8 mouse cellular contexts compared by ENCODE assay signal in genomic region chr19:38930788-38931565, GRCm38 (mm10). TPM values are rescaled to one million over a fixed set of nuclear protein-coding genes. Genes with fewer than 3 reads are reported as not detected.
A peak's percentile ranks its signal among the peaks of the same experiment; 100 is the strongest.
DNase-seq lines count a peak whose midpoint lies in the region; ATAC-seq and TF ChIP-seq lines count a peak whose summit lies in the region.

Gene Hells, plus strand, starts transcription at chr19:38930915.

- no peaks in the 10 kb centered on the region for H3K9me3 ChIP-seq in ES-E14 (ENCODE audit: control insufficient read depth, insufficient read depth, low read depth, low read length)
- no peaks in the 10 kb centered on the region for H3K9me3 ChIP-seq in forebrain, embryonic 14.5 days (replicated peaks; ENCODE audit: control insufficient read depth, low read length)
- H3K9me3 ChIP-seq in neural tube, embryonic 14.5 days (ENCODE audit: control insufficient read depth, low read length) = no peaks in the 10 kb centered on the region

- H3K27ac ChIP-seq in ES-E14 (ENCODE audit: insufficient read depth, low read depth, low read length, poor library complexity, severe bottlenecking) = peak within 1 kb of the TSS; percentile 88
- peak within 1 kb of the TSS; percentile 46; the same call in 1 of the 2 replicates for H3K27ac ChIP-seq in forebrain, embryonic 14.5 days (ENCODE audit: low read depth, low read length)
- peak within 1 kb of the TSS; percentile 34; the same call in 1 of the 2 replicates for H3K27ac ChIP-seq in neural tube, embryonic 14.5 days (ENCODE audit: low read depth, low read length)
- peak within 1 kb of the TSS; percentile 68 for H3K27ac ChIP-seq in testis, adult 2 months (ENCODE audit: control insufficient read depth, insufficient read depth, low read depth, low read length)

- intact Hi-C loops in heart, postnatal 25 days (cut with DNase I) = no loop called here

- ATAC-seq in forebrain, embryonic 14.5 days = peak; percentile 95
- peak; percentile 94 for ATAC-seq in neural tube, embryonic 14.5 days (ENCODE audit: low read depth)

- H3K9ac ChIP-seq in ES-E14 (ENCODE audit: insufficient read depth, low read depth, low read length, poor library complexity, severe bottlenecking) = peak within 1 kb of the TSS; percentile 99
- H3K9ac ChIP-seq in forebrain, embryonic 14.5 days (ENCODE audit: low read length) = peak within 1 kb of the TSS; percentile 91
- H3K9ac ChIP-seq in neural tube, embryonic 14.5 days (replicated peaks; ENCODE audit: low read depth, low read length) = peak within 1 kb of the TSS; percentile 80

- in situ Hi-C loops in ES-E14 (cut with MboI; ENCODE audit: low sequenced_read_pairs in 2 of 2, unreplicated experiment in 2 of 2) = no loop called here

- TF ChIP-seq CTCF in testis, adult 2 months (IDR thresholded peaks at IDR 0.05; ENCODE audit: control insufficient read depth, insufficient read depth, insufficient replicate concordance, low read depth, low read length) = no peak

- H3K27me3 ChIP-seq in forebrain, embryonic 14.5 days (replicated peaks; ENCODE audit: control insufficient read depth, insufficient read depth, low read length) = no peaks in the 10 kb centered on the region
- H3K27me3 ChIP-seq in neural tube, embryonic 14.5 days (ENCODE audit: control insufficient read depth, insufficient read depth, low read length) = no peaks in the 10 kb centered on the region
- H3K27me3 ChIP-seq in testis, adult 2 months (ENCODE audit: control insufficient read depth, insufficient read depth, low read length) = no peaks in the 10 kb centered on the region

- H3K4me1 ChIP-seq in ES-E14 (ENCODE audit: control insufficient read depth in 2 of 2, insufficient read depth in 2 of 2, low read length in 2 of 2, poor library complexity in 1 of 2) = peaks cover 6 to 8% of the 10 kb centered on the region in 2 experiments
- peaks cover 4% of the 10 kb centered on the region; the same call in 1 of the 2 replicates for H3K4me1 ChIP-seq in forebrain, embryonic 14.5 days (ENCODE audit: control insufficient read depth, insufficient read depth, low read length)
- peaks cover 9% of the 10 kb centered on the region; the same call in 1 of the 2 replicates for H3K4me1 ChIP-seq in neural tube, embryonic 14.5 days (ENCODE audit: control insufficient read depth, insufficient read depth, low read length)
- peaks cover 4% of the 10 kb centered on the region for H3K4me1 ChIP-seq in testis, adult 2 months (ENCODE audit: control insufficient read depth, insufficient read depth, low read length)

- H3K4me3 ChIP-seq in ES-E14 (ENCODE audit: insufficient read depth in 1 of 2, low read depth in 1 of 2, low read length in 2 of 2, poor library complexity in 1 of 2, severe bottlenecking in 1 of 2) = peak within 1 kb of the TSS; percentile 89 to 93
- peak within 1 kb of the TSS; percentile 82 for H3K4me3 ChIP-seq in forebrain, embryonic 14.5 days (ENCODE audit: low read depth, low read length)
- peak within 1 kb of the TSS; percentile 76 for H3K4me3 ChIP-seq in neural tube, embryonic 14.5 days (ENCODE audit: low read depth, low read length)
- H3K4me3 ChIP-seq in testis, adult 2 months (ENCODE audit: control insufficient read depth, low read depth, low read length) = peak within 1 kb of the TSS; percentile 89

- peak; percentile 74 for TF ChIP-seq POLR2A in testis, adult 2 months (IDR thresholded peaks at IDR 0.05; ENCODE audit: control insufficient read depth, low read depth, low read length)

- under 1% methylated on average over 76 of the region's 76 CpGs for WGBS in forebrain, embryonic 14.5 days
- WGBS in neural tube, embryonic 14.5 days = under 1% methylated on average over 65 of the region's 76 CpGs

- DNase-seq in ES-E14 (ENCODE audit: low read depth, low spot score) = peak; percentile 91
- peak; percentile 78 for DNase-seq in cerebellum, adult 11 months
- peak; percentile 95 for DNase-seq in forebrain, embryonic 14.5 days (ENCODE audit: low spot score)
- DNase-seq in heart, postnatal 25 days (ENCODE audit: low spot score) = peak; percentile 54
- DNase-seq in layer of hippocampus, adult 11-12 months (ENCODE audit: low spot score) = peak; percentile 67
- peak; percentile 78 to 84 for DNase-seq in lung, adult 18-20 months

- H3K4me2 ChIP-seq in forebrain, embryonic 14.5 days (ENCODE audit: low read length) = peak within 1 kb of the TSS; percentile 97
- H3K4me2 ChIP-seq in neural tube, embryonic 14.5 days (ENCODE audit: low read depth, low read length) = peak within 1 kb of the TSS; percentile 99

- peaks cover 17% of the 10 kb centered on the region for H3K36me3 ChIP-seq in ES-E14 (ENCODE audit: control insufficient read depth, insufficient read depth, low read length, poor library complexity, severe bottlenecking)
- 0 out of 2 replicates have a peak, but pooled peaks cover 5% of the 10 kb centered on the region for H3K36me3 ChIP-seq in forebrain, embryonic 14.5 days (ENCODE audit: control insufficient read depth, insufficient read depth, low read length)
- H3K36me3 ChIP-seq in neural tube, embryonic 14.5 days (ENCODE audit: control insufficient read depth, insufficient read depth, low read length) = no peaks in the 10 kb centered on the region
- no peaks in the 10 kb centered on the region for H3K36me3 ChIP-seq in testis, adult 2 months (ENCODE audit: control insufficient read depth, insufficient read depth, low read length)

TF ChIP-seq in ES-E14, 5 proteins besides CTCF, POLR2A, EP300 and RAD21:
- TF ChIP-seq HCFC1 (IDR thresholded peaks at IDR 0.05; ENCODE audit: borderline replicate concordance, insufficient read depth, low read length) (peak; percentile 41; the same call in 1 of the 2 replicates), CHD2 (IDR thresholded peaks at IDR 0.05; ENCODE audit: low read depth, low read length) (peak; percentile 95), ZC3H11A (IDR thresholded peaks at IDR 0.05; ENCODE audit: borderline replicate concordance, low read depth, low read length) (no peak), MAFK (IDR thresholded peaks at IDR 0.05; ENCODE audit: insufficient read depth, low read depth, low read length) (no peak), ZNF384 (IDR thresholded peaks at IDR 0.05; ENCODE audit: low read depth, low read length) (no peak)

RNA-seq across cellular contexts. Expression of gene Hells, which starts in this region (rescaled TPM):
- total RNA-seq in ES-E14 (2012; rRNA removed) = 132 and 190 TPM in 2 replicates
- polyA plus RNA-seq in forebrain, embryonic 14.5 days (2014; fragmentation: Nextera tagmentation; extraction: Ambion mirVana) = 25.4 and 27.8 TPM in 2 replicates
- total RNA-seq in heart, postnatal 25 days (2021) = under 1 TPM; 0.73 TPM
- 6.3 and 7.6 TPM in 2 replicates for polyA plus RNA-seq in neural tube, embryonic 14.5 days (2014; fragmentation: Nextera tagmentation; extraction: Ambion mirVana)
- polyA plus RNA-seq in testis, adult 2 months (2012; rRNA removed) = 2.7 and 5.5 TPM in 2 replicates

Comparison
In these comparisons a context has a peak if more than half of its experiments do, and no peak if none do; other contexts are left out.
1. Peak in every context shown above with its lines: DNase-seq, ATAC-seq, H3K4me3 ChIP-seq and H3K27ac ChIP-seq.
2. RNA of gene Hells (total RNA-seq): 132 to 190 TPM in ES-E14; 0.73 TPM in heart, postnatal 25 days; every median in the first group is over 10 times any median in the second.
3. Peak in DNase-seq in heart, postnatal 25 days; RNA of the gene not detected or under 1 TPM.
4. H3K27ac ChIP-seq: peak in every context shown above with its lines; median percentile 88 in ES-E14; 68 in testis, adult 2 months; 46 in forebrain, embryonic 14.5 days; 34 in neural tube, embryonic 14.5 days.